Mouse (Mus musculus) myocyte (in vitro differentiated cells): ENCODE measurements around the gene Hbq1a. TPM values are rescaled to one million over a fixed set of nuclear protein-coding genes. Genes with fewer than 3 reads are reported as not detected.

Experiments used
- H3K27me3 ChIP-seq: one replicate; pipeline ENCODE4 v1.6.1; 2011; ENCODE audit not compliant: control insufficient read depth, insufficient read depth, insufficient read length
- H3K36me3 ChIP-seq: one replicate; pipeline ENCODE4 v1.6.1; 2011; ENCODE audit not compliant: control insufficient read depth, insufficient read depth
- H3K4me2 ChIP-seq: one replicate; pipeline ENCODE4 v1.6.1; 2011; ENCODE audit warnings: low read depth, control low read depth
- H3K4me3 ChIP-seq: one replicate; pipeline ENCODE4 v1.5.1; 2011; ENCODE audit warnings: mild to moderate bottlenecking, control low read depth, moderate library complexity
- H3K79me2 ChIP-seq: one replicate; pipeline ENCODE4 v1.6.1; 2011; ENCODE audit not compliant: control insufficient read depth, insufficient read depth
- H3ac ChIP-seq: one replicate; pipeline ENCODE4 v1.6.1; 2011; ENCODE audit not compliant: control insufficient read depth, insufficient read length
- CEBPB ChIP-seq: IDR thresholded peaks from 2 replicates; pipeline ENCODE4 v1.6.1; 2011; ENCODE audit warnings: mild to moderate bottlenecking, moderate library complexity; ENCODE audit not compliant: poor library complexity, insufficient read depth, severe bottlenecking
- E2F4 ChIP-seq: IDR thresholded peaks from one replicate; pipeline ENCODE4 v1.6.1; 2011; ENCODE audit warnings: mild to moderate bottlenecking, control low read depth, moderate library complexity; ENCODE audit not compliant: insufficient read depth
- MAX ChIP-seq: IDR thresholded peaks from one replicate; pipeline ENCODE4 v1.6.1; 2011; ENCODE audit warnings: low read depth, mild to moderate bottlenecking, control low read depth
- MYOD1 ChIP-seq, 3 experiments: IDR thresholded peaks; one replicate each; pipeline ENCODE4 v1.6.1; 2011; ENCODE audit warnings: control low read depth in 2 of 3, low read depth in 2 of 3, mild to moderate bottlenecking in 2 of 3, moderate library complexity in 1 of 3; ENCODE audit not compliant: insufficient read length in 2 of 3, control insufficient read depth in 1 of 3
- MYOG ChIP-seq, 3 experiments: IDR thresholded peaks; one replicate each; pipeline ENCODE4 v1.6.1; 2011; ENCODE audit warnings: control low read depth in 2 of 3, low read depth in 2 of 3, mild to moderate bottlenecking in 2 of 3; ENCODE audit not compliant: insufficient read length in 2 of 3, control insufficient read depth in 1 of 3, insufficient read depth in 1 of 3
- POLR2A ChIP-seq: IDR thresholded peaks from one replicate; pipeline ENCODE4 v1.6.1; 2011; ENCODE audit warnings: low read depth, mild to moderate bottlenecking, control low read depth, moderate library complexity; ENCODE audit not compliant: insufficient read length
- POLR2AphosphoS2 ChIP-seq: IDR thresholded peaks from one replicate; pipeline ENCODE4 v1.6.1; 2011; ENCODE audit warnings: low read depth, control low read depth; ENCODE audit not compliant: insufficient read length
- REST ChIP-seq: IDR thresholded peaks from one replicate; pipeline ENCODE4 v1.6.1; 2011; ENCODE audit warnings: mild to moderate bottlenecking, control low read depth, moderate library complexity; ENCODE audit not compliant: insufficient read depth, insufficient read length
- SRF ChIP-seq: IDR thresholded peaks from one replicate; pipeline ENCODE4 v1.6.1; 2011; ENCODE audit warnings: low read depth; ENCODE audit not compliant: control insufficient read depth, insufficient read length
- TCF12 ChIP-seq: IDR thresholded peaks from one replicate; pipeline ENCODE4 v1.6.1; 2011; ENCODE audit warnings: mild to moderate bottlenecking, control low read depth; ENCODE audit not compliant: poor library complexity, insufficient read depth, severe bottlenecking
- TCF3 ChIP-seq: IDR thresholded peaks from one replicate; pipeline ENCODE4 v1.6.1; 2011; ENCODE audit warnings: low read depth, control low read depth; ENCODE audit not compliant: insufficient read length
- USF1 ChIP-seq: IDR thresholded peaks from one replicate; pipeline ENCODE4 v1.6.1; 2011; ENCODE audit warnings: low read depth, mild to moderate bottlenecking, control low read depth, moderate library complexity
- polyA plus RNA-seq: library from polyadenylated mRNA; unstranded; fragments of >200 nt; fragmentation: generic; extraction: Trizol; gene quantifications from one replicate; pipeline ENCODE4 v1.2.1, GENCODE M21; 2012; ENCODE audit warnings: missing spikeins

The Hbq1a gene
- polyA plus RNA-seq, 1 experiment = 0.24 TPM

DNA sequence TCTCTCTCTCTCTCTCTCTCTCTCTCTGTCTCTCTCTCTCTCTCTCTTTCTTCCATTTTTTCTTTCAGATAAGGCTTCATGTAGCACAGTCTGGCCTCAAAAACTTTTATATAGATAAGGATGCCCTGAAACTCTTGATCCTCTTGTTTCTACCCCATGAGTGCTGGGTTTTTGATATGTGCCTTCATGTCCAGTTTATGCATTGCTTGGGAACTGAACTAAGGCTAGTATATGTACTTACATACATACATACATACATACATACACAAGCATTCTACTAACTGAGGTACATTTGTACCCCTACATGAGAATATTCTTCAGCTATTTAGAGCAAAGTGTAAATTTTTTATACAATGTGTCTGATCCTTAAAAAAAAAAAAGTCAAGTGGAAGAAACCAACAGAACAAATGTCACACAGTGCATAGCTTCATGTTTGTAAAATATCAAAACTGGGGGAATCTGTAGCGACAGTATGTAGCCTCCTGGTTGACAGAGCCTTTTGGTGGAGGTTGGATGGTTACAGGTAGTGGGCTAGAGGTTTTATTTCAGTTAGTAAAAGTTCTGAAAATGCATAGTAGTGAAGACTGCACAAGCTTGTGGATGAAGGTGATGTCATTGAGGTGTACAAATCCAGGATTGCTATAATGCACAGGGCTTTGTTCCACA is 1.9 kb upstream of the Hbq1a start:
- H3K27me3 ChIP-seq = no peaks in the 10 kb centered on the region
- no peak overlapping the region for H3K4me2 ChIP-seq
- H3K4me3 ChIP-seq = no peak overlapping the region
- no peak for TF ChIP-seq MAX
- no peak for TF ChIP-seq SRF
- no peak for TF ChIP-seq CEBPB
- no peak for TF ChIP-seq E2F4
- TF ChIP-seq TCF12 = no peak
- no peak for TF ChIP-seq TCF3
- no peak for TF ChIP-seq POLR2AphosphoS2
- no peak for TF ChIP-seq MYOD1 (IDR thresholded peaks at IDR 0.05; ENCODE audit: control insufficient read depth in 1 of 3, insufficient read length in 2 of 3, low read depth in 2 of 3)
- no peak for TF ChIP-seq MYOG (IDR thresholded peaks at IDR 0.05; ENCODE audit: control insufficient read depth in 1 of 3, insufficient read depth in 1 of 3, insufficient read length in 2 of 3, low read depth in 2 of 3)
- no peak for TF ChIP-seq USF1
- no peak for TF ChIP-seq REST
- no peak for TF ChIP-seq POLR2A
- H3ac ChIP-seq = no peak overlapping the region
- no peaks in the 10 kb centered on the region for H3K36me3 ChIP-seq
- no peaks in the 10 kb centered on the region for H3K79me2 ChIP-seq

DNA sequence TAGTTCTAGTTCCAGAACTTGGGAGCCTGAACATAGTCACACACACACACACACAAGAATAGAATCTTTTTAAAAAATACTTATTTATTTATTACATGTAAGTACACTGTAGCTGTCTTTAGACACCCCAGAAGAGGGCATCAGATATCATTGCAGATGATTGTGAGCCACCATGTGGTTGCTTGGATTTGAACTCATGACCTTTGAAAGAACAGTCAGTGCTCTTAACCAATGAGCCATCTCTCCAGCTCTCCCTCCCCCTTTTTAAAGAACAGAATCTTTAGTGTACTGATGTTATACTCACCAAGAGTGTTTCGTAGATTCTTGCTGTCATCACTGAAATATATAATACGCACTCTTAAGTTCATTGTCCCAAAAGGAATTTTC is 1.3 kb upstream of the Hbq1a start:
- Histone ChIP-seq H3K27me3 (no peaks in the 10 kb centered on the region), H3K4me2 (no peak overlapping the region), H3K4me3 (no peak overlapping the region), H3K36me3 (no peaks in the 10 kb centered on the region), H3ac (no peak overlapping the region), H3K79me2 (no peaks in the 10 kb centered on the region)
- TF ChIP-seq POLR2AphosphoS2 = no peak
- no peak for TF ChIP-seq TCF3
- no peak for TF ChIP-seq MYOG (IDR thresholded peaks at IDR 0.05; ENCODE audit: control insufficient read depth in 1 of 3, insufficient read depth in 1 of 3, insufficient read length in 2 of 3, low read depth in 2 of 3)
- no peak for TF ChIP-seq MAX
- TF ChIP-seq POLR2A = no peak
- TF ChIP-seq USF1 = no peak
- no peak for TF ChIP-seq E2F4
- TF ChIP-seq REST = no peak
- TF ChIP-seq SRF = no peak
- TF ChIP-seq MYOD1 (IDR thresholded peaks at IDR 0.05; ENCODE audit: control insufficient read depth in 1 of 3, insufficient read length in 2 of 3, low read depth in 2 of 3) = no peak
- TF ChIP-seq CEBPB = no peak
- TF ChIP-seq TCF12 = no peak

DNA sequence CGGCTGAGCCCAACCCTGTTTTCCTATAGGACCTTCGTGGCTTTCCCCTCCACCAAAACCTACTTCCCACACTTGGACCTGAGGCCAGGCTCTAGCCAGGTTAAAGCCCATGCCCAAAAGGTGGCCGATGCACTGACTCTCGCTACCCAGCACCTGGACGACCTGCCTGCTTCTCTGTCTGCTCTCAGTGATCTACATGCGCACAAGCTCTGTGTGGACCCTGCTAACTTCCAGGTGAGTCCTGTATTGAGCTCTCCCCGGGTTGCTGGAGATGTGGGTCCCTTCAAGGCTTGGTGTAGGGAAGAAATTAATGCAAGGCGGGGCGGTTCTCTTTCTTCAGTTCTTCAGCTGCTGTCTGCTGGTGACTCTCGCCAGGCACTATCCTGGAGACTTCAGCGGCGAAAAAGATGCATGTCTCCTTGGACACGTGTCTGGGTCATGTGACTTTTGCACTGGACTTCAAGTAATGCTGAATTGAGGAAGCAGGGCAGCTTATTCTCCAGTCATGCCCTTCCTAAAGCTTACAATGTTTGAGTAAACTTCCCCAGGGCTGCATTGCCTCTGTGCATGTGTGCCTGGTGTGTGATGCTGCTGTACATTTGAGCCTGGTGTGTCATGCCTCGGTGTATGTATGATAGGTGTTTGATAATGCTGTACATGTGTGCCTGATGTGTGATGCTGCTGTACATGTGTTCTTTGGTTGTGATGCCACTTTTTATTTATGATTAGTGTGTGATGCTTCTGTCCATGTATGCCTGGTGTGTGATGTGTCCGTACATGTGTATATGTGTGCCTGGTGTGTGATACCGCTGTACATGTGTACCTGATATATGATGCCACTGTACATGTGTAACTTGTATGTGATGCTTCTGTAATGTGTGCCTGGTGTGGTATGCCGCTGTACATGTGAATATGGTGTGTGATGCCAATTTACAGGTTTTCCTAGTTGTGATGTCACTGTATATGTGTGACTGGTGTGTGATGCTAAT is 704 bp downstream of the Hbq1a start:
- peak overlapping the region; percentile 38 for H3K4me2 ChIP-seq
- peaks cover 7% of the 10 kb centered on the region for H3K27me3 ChIP-seq
- H3ac ChIP-seq = no peak overlapping the region
- no peaks in the 10 kb centered on the region for H3K79me2 ChIP-seq
- no peak overlapping the region for H3K4me3 ChIP-seq
- TF ChIP-seq CEBPB = no peak
- TF ChIP-seq USF1 = peak; percentile 62
- no peaks in the 10 kb centered on the region for H3K36me3 ChIP-seq

DNA sequence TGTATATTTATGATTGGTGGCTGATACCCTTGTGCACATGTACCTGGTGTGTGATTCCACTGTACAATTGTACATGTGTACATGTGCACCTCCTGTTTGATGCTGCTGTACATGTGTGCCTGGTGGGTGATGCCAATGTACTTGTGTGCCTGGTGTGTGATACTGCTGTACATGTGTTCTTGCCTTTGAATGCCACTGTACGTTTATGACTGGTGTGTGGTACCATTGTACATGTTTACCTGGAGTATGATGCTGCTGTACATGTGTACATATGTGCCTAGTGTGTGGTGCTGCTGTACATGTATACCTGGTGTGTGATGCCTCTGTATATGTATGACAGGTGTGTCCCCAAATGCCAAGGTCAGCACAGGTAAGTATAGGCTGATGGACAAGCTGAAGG is 1.6 kb downstream of the Hbq1a start:
- TF ChIP-seq E2F4 = no peak
- TF ChIP-seq POLR2AphosphoS2 = no peak
- TF ChIP-seq SRF = no peak
- no peak for TF ChIP-seq USF1
- TF ChIP-seq CEBPB = no peak
- TF ChIP-seq MYOD1 (IDR thresholded peaks at IDR 0.05; ENCODE audit: control insufficient read depth in 1 of 3, insufficient read length in 2 of 3, low read depth in 2 of 3) = no peak
- no peak for TF ChIP-seq MAX
- no peak for TF ChIP-seq MYOG (IDR thresholded peaks at IDR 0.05; ENCODE audit: control insufficient read depth in 1 of 3, insufficient read depth in 1 of 3, insufficient read length in 2 of 3, low read depth in 2 of 3)
- no peak for TF ChIP-seq REST
- Histone ChIP-seq H3ac (no peak overlapping the region), H3K36me3 (no peaks in the 10 kb centered on the region), H3K4me3 (no peak overlapping the region), H3K79me2 (no peaks in the 10 kb centered on the region), H3K27me3 (peaks cover 7% of the 10 kb centered on the region), H3K4me2 (no peak overlapping the region)
